Mouse (Mus musculus): ENCODE measurements at regions not wholly inside any gene's neighbourhood (a gene's known extent, or its start where the extent isn't known, plus 50 kb on each side); places are given as distances from the start of the nearest gene placed in this dataset.

DNA sequence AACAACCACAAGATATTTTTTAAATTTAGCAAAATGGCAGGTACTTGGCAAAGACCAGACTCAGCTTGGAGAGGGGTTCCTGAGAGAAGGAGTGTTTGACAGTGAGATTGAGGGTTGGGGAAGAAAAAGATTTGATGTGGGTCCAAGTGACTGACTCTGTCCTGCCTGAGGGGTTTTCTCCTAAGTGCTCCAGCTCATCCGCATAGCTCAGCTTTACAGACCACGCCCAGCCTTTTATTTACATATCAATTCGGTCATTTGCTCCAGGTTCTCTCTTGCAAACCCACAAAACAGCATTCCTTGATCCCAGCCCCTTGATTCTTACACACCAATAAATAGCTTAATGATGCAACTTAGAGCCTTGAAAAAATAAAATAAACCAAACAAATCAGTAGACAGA is 127.4 kb upstream of the Elmo1 start:
- Histone ChIP-seq H3K4me1 (ENCODE audit: control insufficient read depth in 1 of 2, insufficient read depth in 2 of 2, low read length in 2 of 2) (no peaks in the 10 kb centered on the region), H3K27me3 (ENCODE audit: control insufficient read depth in 1 of 2, insufficient read depth in 2 of 2, low read length in 2 of 2) (no peaks in the 10 kb centered on the region; a peak in 1 of 4 replicates), H3K27ac (ENCODE audit: control insufficient read depth, low read depth, low read length) (no peak overlapping the region), H3K9ac (ENCODE audit: control insufficient read depth, low read depth, low read length, poor library complexity, severe bottlenecking) (no peak overlapping the region), H3K4me3 (ENCODE audit: control insufficient read depth in 1 of 2, insufficient read depth in 1 of 2, low read depth in 2 of 2, low read length in 2 of 2) (no peak overlapping the region), H3K36me3 (ENCODE audit: control insufficient read depth in 1 of 2, insufficient read depth in 2 of 2, low read length in 2 of 2) (no peaks in the 10 kb centered on the region), H3K79me2 (ENCODE audit: control insufficient read depth, insufficient read depth, low read length, poor library complexity) (no peaks in the 10 kb centered on the region), H3K9me3 (replicated peaks; ENCODE audit: insufficient read depth, low read length) (no peaks in the 10 kb centered on the region)
- no peak for DNase-seq (ENCODE audit: low read depth, low spot score)
- TF ChIP-seq MYB (IDR thresholded peaks at IDR 0.05; ENCODE audit: low read depth, low read length) (no peak), SIN3A (IDR thresholded peaks at IDR 0.05; ENCODE audit: low read length) (no peak), ZMIZ1 (IDR thresholded peaks at IDR 0.05; ENCODE audit: low read depth, low read length) (no peak), GATA1 (IDR thresholded peaks at IDR 0.05; ENCODE audit: low read depth, low read length) (no peak), HCFC1 (IDR thresholded peaks at IDR 0.05; ENCODE audit: low read depth, low read length) (no peak), ELF1 (IDR thresholded peaks at IDR 0.05; ENCODE audit: low read depth, low read length) (no peak)

DNA sequence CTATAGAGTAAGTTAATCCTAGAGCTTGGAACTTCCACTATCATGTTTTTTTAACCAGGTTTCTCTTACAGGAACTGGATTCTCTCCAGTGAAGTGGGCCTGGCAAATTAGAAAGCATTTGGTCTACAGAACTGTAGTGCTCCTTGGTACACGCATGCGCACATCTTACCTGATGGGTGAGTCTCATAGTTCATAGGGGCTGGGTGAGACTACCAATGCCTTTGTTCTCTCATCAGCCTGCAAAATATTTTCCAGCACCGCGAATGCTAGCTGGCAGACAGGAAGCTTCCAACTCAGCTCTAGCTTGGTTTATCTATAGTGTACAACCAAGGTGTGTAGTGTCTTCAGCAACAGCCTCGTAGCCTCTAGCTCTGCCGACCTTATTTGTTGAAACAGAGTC is 104.7 kb upstream of the Gpr141 start:
- TF ChIP-seq MYB (IDR thresholded peaks at IDR 0.05; ENCODE audit: low read depth, low read length) (no peak), MYC (IDR thresholded peaks at IDR 0.05; ENCODE audit: low read depth, low read length) (no peak), E2F4 (IDR thresholded peaks at IDR 0.05; ENCODE audit: borderline replicate concordance, low read depth, low read length) (no peak), ETS1 (IDR thresholded peaks at IDR 0.05; ENCODE audit: low read depth, low read length) (no peak), NRF1 (IDR thresholded peaks at IDR 0.05; ENCODE audit: insufficient read depth, low read depth, low read length, poor library complexity, severe bottlenecking) (no peak), ELF1 (IDR thresholded peaks at IDR 0.05; ENCODE audit: low read depth, low read length) (no peak), MAX (IDR thresholded peaks at IDR 0.05; ENCODE audit: low read length) (no peak), GATA1 (IDR thresholded peaks at IDR 0.05; ENCODE audit: low read depth, low read length) (no peak), UBTF (IDR thresholded peaks at IDR 0.05; ENCODE audit: borderline replicate concordance, insufficient read depth, low read depth, low read length) (no peak), USF1 (IDR thresholded peaks at IDR 0.05; ENCODE audit: low read depth, low read length) (no peak), BHLHE40 (IDR thresholded peaks at IDR 0.05; ENCODE audit: borderline replicate concordance, low read depth, low read length) (no peak), MAZ (IDR thresholded peaks at IDR 0.05; ENCODE audit: low read depth, low read length) (no peak), GABPA (IDR thresholded peaks at IDR 0.05; ENCODE audit: low read depth, low read length) (no peak), HCFC1 (IDR thresholded peaks at IDR 0.05; ENCODE audit: low read depth, low read length) (no peak), MAFK (IDR thresholded peaks at IDR 0.05; ENCODE audit: borderline replicate concordance, low read depth, low read length) (no peak), TCF12 (IDR thresholded peaks at IDR 0.05; ENCODE audit: low read depth, low read length) (no peak), NELFE (IDR thresholded peaks at IDR 0.05; ENCODE audit: low read depth, low read length) (no peak), MXI1 (IDR thresholded peaks at IDR 0.05; ENCODE audit: low read depth, low read length) (no peak), TBP (IDR thresholded peaks at IDR 0.05; ENCODE audit: low read depth, low read length) (no peak), ZKSCAN1 (IDR thresholded peaks at IDR 0.05; ENCODE audit: low read depth, low read length) (no peak)
- no peak for DNase-seq (ENCODE audit: low read depth, low spot score)
- no peaks in the 10 kb centered on the region for H3K36me3 ChIP-seq (ENCODE audit: control insufficient read depth in 1 of 2, insufficient read depth in 2 of 2, low read length in 2 of 2)

More for the DNA sequence above, 104.7 kb upstream of the Gpr141 start:
- Histone ChIP-seq H3K9ac (ENCODE audit: control insufficient read depth, low read depth, low read length, poor library complexity, severe bottlenecking) (no peak overlapping the region), H3K9me3 (replicated peaks; ENCODE audit: insufficient read depth, low read length) (no peaks in the 10 kb centered on the region), H3K4me3 (ENCODE audit: control insufficient read depth in 1 of 2, insufficient read depth in 1 of 2, low read depth in 2 of 2, low read length in 2 of 2) (no peak overlapping the region), H3K27me3 (ENCODE audit: control insufficient read depth in 1 of 2, insufficient read depth in 2 of 2, low read length in 2 of 2) (no peaks in the 10 kb centered on the region), H3K79me2 (ENCODE audit: control insufficient read depth, insufficient read depth, low read length, poor library complexity) (no peaks in the 10 kb centered on the region), H3K27ac (ENCODE audit: control insufficient read depth, low read depth, low read length) (no peak overlapping the region), H3K4me1 (ENCODE audit: control insufficient read depth in 1 of 2, insufficient read depth in 2 of 2, low read length in 2 of 2) (no peaks in the 10 kb centered on the region)

All from MEL (cell line).